Mouse (Mus musculus) ES-Bruce4 (cell line): ENCODE data around the gene Clnk. TPM values are rescaled to one million over a fixed set of nuclear protein-coding genes. Genes with fewer than 3 reads are reported as not detected.

ENCODE experiments used
- H3K27ac ChIP-seq: 2 replicates; pipeline ENCODE4 v1.5.1; 2012; ENCODE audit warnings: low read length, inconsistent platforms; ENCODE audit not compliant: insufficient read depth
- H3K27me3 ChIP-seq: 2 replicates; pipeline ENCODE4 v1.6.1; 2012; ENCODE audit warnings: mild to moderate bottlenecking, low read length, inconsistent platforms; ENCODE audit not compliant: control insufficient read depth, poor library complexity, insufficient read depth, severe bottlenecking
- H3K36me3 ChIP-seq: 2 replicates; pipeline ENCODE4 v1.6.1; 2012; ENCODE audit warnings: inconsistent platforms, mild to moderate bottlenecking, low read length, moderate library complexity; ENCODE audit not compliant: control insufficient read depth, poor library complexity, insufficient read depth, severe bottlenecking
- H3K4me1 ChIP-seq: one replicate; pipeline ENCODE4 v1.8.1; 2011; ENCODE audit warnings: low read length; ENCODE audit not compliant: control insufficient read depth, insufficient read depth
- H3K4me3 ChIP-seq: 2 replicates; pipeline ENCODE4 v1.5.1; 2011; ENCODE audit warnings: low read depth, mild to moderate bottlenecking, low read length
- H3K9ac ChIP-seq: 2 replicates; pipeline ENCODE4 v1.6.1; 2012; ENCODE audit warnings: low read depth, mild to moderate bottlenecking, inconsistent platforms; ENCODE audit not compliant: poor library complexity, severe bottlenecking
- H3K9me3 ChIP-seq: replicated peaks from 2 replicates; pipeline ENCODE4 v1.6.1; 2012; ENCODE audit warnings: mild to moderate bottlenecking, low read length, inconsistent platforms; ENCODE audit not compliant: control insufficient read depth, poor library complexity, insufficient read depth, severe bottlenecking
- CTCF ChIP-seq: IDR thresholded peaks from one replicate; pipeline ENCODE4 v1.8.1; 2011; ENCODE audit warnings: low read depth, low read length
- EP300 ChIP-seq: IDR thresholded peaks from 2 replicates; pipeline ENCODE4 v1.6.1; 2011; ENCODE audit warnings: low read depth, low read length; ENCODE audit not compliant: insufficient read depth
- POLR2A ChIP-seq: IDR thresholded peaks from one replicate; pipeline ENCODE4 v1.8.1; 2011; ENCODE audit warnings: low read length; ENCODE audit not compliant: insufficient read depth
- polyA plus RNA-seq: library from polyadenylated mRNA; stranded (reverse); fragments of >200 nt; gene quantifications from 2 replicates; pipeline ENCODE4 v1.2.4, GENCODE M21; 2011; ENCODE audit warnings: low read depth; ENCODE audit not compliant: missing spikeins, insufficient read depth, insufficient read length

Clnk gene
- polyA plus RNA-seq, 1 experiment, result not detected

- no peaks in the 10 kb centered on the region for H3K9me3 ChIP-seq
- H3K36me3 ChIP-seq, result no peaks in the 10 kb centered on the region
- no peak for TF ChIP-seq POLR2A
- TF ChIP-seq EP300, result no peak
- TF ChIP-seq CTCF, result no peak
- H3K9ac ChIP-seq, result no peak overlapping the region
- H3K4me1 ChIP-seq, result no peaks in the 10 kb centered on the region
- H3K27ac ChIP-seq, result no peak overlapping the region
- H3K27me3 ChIP-seq, result no peaks in the 10 kb centered on the region
- H3K4me3 ChIP-seq, result no peak overlapping the region
These were observed 1.7 kb downstream of the Clnk start for GRCm38 (mm10) chr5:38874931-38875330.

GRCm38 (mm10) chr5:38872906-38873305 lies 3.7 kb downstream of the Clnk start:
- H3K27ac ChIP-seq, result no peak overlapping the region
- no peaks in the 10 kb centered on the region for H3K9me3 ChIP-seq
- H3K9ac ChIP-seq, result no peak overlapping the region
- no peaks in the 10 kb centered on the region for H3K4me1 ChIP-seq
- H3K36me3 ChIP-seq, result no peaks in the 10 kb centered on the region
- no peaks in the 10 kb centered on the region for H3K27me3 ChIP-seq
- no peak for TF ChIP-seq POLR2A
- no peak for TF ChIP-seq EP300
- TF ChIP-seq CTCF, result no peak
- H3K4me3 ChIP-seq, result no peak overlapping the region

- Histone ChIP-seq H3K27me3 (no peaks in the 10 kb centered on the region), H3K4me3 (no peak overlapping the region), H3K36me3 (no peaks in the 10 kb centered on the region), H3K4me1 (no peaks in the 10 kb centered on the region), H3K9me3 (no peaks in the 10 kb centered on the region), H3K27ac (no peak overlapping the region), H3K9ac (no peak overlapping the region)
- TF ChIP-seq CTCF (no peak), POLR2A (no peak), EP300 (no peak)
These were observed 5.0 kb downstream of the Clnk start for GRCm38 (mm10) chr5:38871591-38871990.

- H3K4me3 ChIP-seq, result no peak overlapping the region
- TF ChIP-seq POLR2A, result no peak
- no peak for TF ChIP-seq CTCF
- no peak for TF ChIP-seq EP300
- no peaks in the 10 kb centered on the region for H3K4me1 ChIP-seq
- H3K36me3 ChIP-seq, result no peaks in the 10 kb centered on the region
- H3K27me3 ChIP-seq, result no peaks in the 10 kb centered on the region
- H3K9me3 ChIP-seq, result no peaks in the 10 kb centered on the region
- H3K27ac ChIP-seq, result no peak overlapping the region
- no peak overlapping the region for H3K9ac ChIP-seq
These were observed 6.1 kb downstream of the Clnk start for GRCm38 (mm10) chr5:38870485-38870884.

DNA sequence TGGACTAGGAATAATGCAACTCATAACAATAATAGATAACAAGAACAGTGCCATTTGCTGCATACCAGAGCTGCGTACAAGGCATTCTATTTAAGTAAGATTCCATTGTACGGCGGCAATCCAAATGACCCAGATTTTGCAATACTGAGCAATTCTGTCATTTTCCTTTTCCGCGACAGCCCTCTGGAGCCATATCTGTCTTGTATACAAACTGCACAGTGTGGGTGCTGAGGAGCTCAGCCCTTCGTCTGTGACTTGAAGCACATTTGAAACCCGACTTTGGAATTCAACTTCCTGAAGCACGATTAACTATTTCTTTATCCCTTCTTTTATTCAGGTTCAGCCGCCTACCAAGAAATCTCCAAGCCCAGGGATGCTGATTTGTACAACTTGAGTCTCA lies 6.6 kb downstream of the Clnk start:
- H3K36me3 ChIP-seq, result no peaks in the 10 kb centered on the region
- H3K9ac ChIP-seq, result no peak overlapping the region
- TF ChIP-seq POLR2A, result no peak
- no peak for TF ChIP-seq CTCF
- no peak for TF ChIP-seq EP300
- no peaks in the 10 kb centered on the region for H3K4me1 ChIP-seq
- no peaks in the 10 kb centered on the region for H3K27me3 ChIP-seq
- no peak overlapping the region for H3K4me3 ChIP-seq
- H3K9me3 ChIP-seq, result no peaks in the 10 kb centered on the region
- no peak overlapping the region for H3K27ac ChIP-seq

DNA sequence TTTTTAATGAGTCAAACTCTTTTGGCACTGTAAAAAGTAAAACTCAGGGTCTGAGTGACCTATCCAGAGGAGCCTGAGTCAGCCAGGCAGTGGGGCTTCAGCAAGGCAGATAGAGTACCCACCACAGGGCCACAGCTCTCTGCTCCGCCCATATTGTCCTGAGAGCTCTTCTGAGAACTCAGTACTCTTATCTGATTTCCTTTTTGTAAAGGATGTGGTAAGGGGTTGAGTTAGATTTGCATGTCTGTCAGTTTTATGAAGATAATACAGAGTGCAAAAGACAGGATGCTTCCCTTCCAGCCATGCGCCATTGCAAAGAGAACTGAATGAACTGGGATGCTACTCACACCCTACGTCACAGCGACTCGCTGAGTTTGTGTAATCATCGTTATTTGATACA lies 12.0 kb downstream of the Clnk start:
- Histone ChIP-seq H3K9ac (no peak overlapping the region), H3K27me3 (0 out of 2 replicates have a peak, but pooled peaks cover 1% of the 10 kb centered on the region), H3K27ac (no peak overlapping the region), H3K4me3 (no peak overlapping the region), H3K9me3 (no peaks in the 10 kb centered on the region), H3K4me1 (no peaks in the 10 kb centered on the region), H3K36me3 (no peaks in the 10 kb centered on the region)
- no peak for TF ChIP-seq EP300
- TF ChIP-seq POLR2A, result no peak
- TF ChIP-seq CTCF, result no peak
